Mouse (Mus musculus) neural tube, embryonic 12.5 days (tissue): ENCODE results near the gene Anxa2. TPM values are rescaled to one million over a fixed set of nuclear protein-coding genes. Genes with fewer than 3 reads are reported as not detected.

Source experiments
- ATAC-seq: fragments of 200-750 bp; cut with Nextera tagmentation; 2 replicates; pipeline ENCODE4 v1.8.0; 2017; ENCODE audit warnings: low read depth, mild to moderate bottlenecking, moderate TSS enrichment, moderate library complexity; ENCODE audit not compliant: low FRiP score
- H3K27ac ChIP-seq: fragments of 300-500 bp; sonication (generic); 2 replicates; pipeline ENCODE4 v1.5.1; 2016
- H3K27me3 ChIP-seq: fragments of 300-500 bp; sonication (generic); replicated peaks from 2 replicates; pipeline ENCODE4 v1.6.1; 2016; ENCODE audit warnings: mild to moderate bottlenecking
- H3K36me3 ChIP-seq: fragments of 300-500 bp; sonication (generic); 2 replicates; pipeline ENCODE4 v1.6.1; 2016; ENCODE audit warnings: mild to moderate bottlenecking
- H3K4me1 ChIP-seq: fragments of 300-500 bp; sonication (generic); 2 replicates; pipeline ENCODE4 v1.6.1; 2016
- H3K4me2 ChIP-seq: fragments of 300-500 bp; sonication (generic); replicated peaks from 2 replicates; pipeline ENCODE4 v1.6.1; 2016; ENCODE audit warnings: mild to moderate bottlenecking
- H3K4me3 ChIP-seq: fragments of 300-500 bp; sonication (generic); 2 replicates; pipeline ENCODE4 v1.5.1; 2016
- H3K9ac ChIP-seq: fragments of 300-500 bp; sonication (generic); 2 replicates; pipeline ENCODE4 v1.6.1; 2016; ENCODE audit warnings: mild to moderate bottlenecking
- H3K9me3 ChIP-seq: fragments of 300-500 bp; sonication (generic); 2 replicates; pipeline ENCODE4 v1.6.1; 2016; ENCODE audit warnings: mild to moderate bottlenecking
- WGBS: fragments of 180-500 bp; shearing (Covaris S2); methylation state at CpG from one replicate; pipeline ENCODE4 v1.1.7; 2016; 5-methylcytosine and 5-hydroxymethylcytosine counted together
- polyA plus RNA-seq: library from polyadenylated mRNA; unstranded; fragments of >200 nt; fragmentation: Nextera tagmentation; extraction: Ambion mirVana; gene quantifications from 2 replicates; pipeline ENCODE4 v1.2.1, GENCODE M21; 2016

Gene Anxa2
- 207 and 228 TPM in 2 replicates for polyA plus RNA-seq

- H3K4me1 ChIP-seq: peaks cover 24% of the 10 kb centered on the region
- WGBS: 10% methylated on average over 37 of the region's 37 CpGs
- peak within 1 kb of the TSS; percentile 45 for H3K4me3 ChIP-seq
- H3K36me3 ChIP-seq: no peaks in the 10 kb centered on the region
- peak within 1 kb of the TSS; percentile 77 for H3K4me2 ChIP-seq
- no peaks in the 10 kb centered on the region for H3K9me3 ChIP-seq
- peaks cover 21% of the 10 kb centered on the region for H3K27me3 ChIP-seq
- ATAC-seq: peak; percentile 66
- 0 out of 2 replicates have a peak within 1 kb of the TSS, but pooled peaks have one; percentile 3 for H3K27ac ChIP-seq
- H3K9ac ChIP-seq: peak within 1 kb of the TSS; percentile 56
These were observed at the start of gene Anxa2 for GRCm38 (mm10) chr9:69453066-69453900. Gene Anxa2 (plus strand): TSS chr9:69453620.

GRCm38 (mm10) chr9:69404671-69405070, 48.7 kb upstream of the Anxa2 start:
- H3K27ac ChIP-seq: no peak overlapping the region
- ATAC-seq: no peak
- H3K9me3 ChIP-seq: no peaks in the 10 kb centered on the region
- WGBS: 90% methylated on average over 6 of the region's 6 CpGs
- peaks cover 2% of the 10 kb centered on the region; the same call in 1 of the 2 replicates for H3K36me3 ChIP-seq
- no peak overlapping the region for H3K4me2 ChIP-seq
- no peaks in the 10 kb centered on the region for H3K4me1 ChIP-seq
- H3K9ac ChIP-seq: no peak overlapping the region
- no peak overlapping the region for H3K4me3 ChIP-seq
- H3K27me3 ChIP-seq: no peaks in the 10 kb centered on the region

- no peaks in the 10 kb centered on the region for H3K4me1 ChIP-seq
- WGBS: 96% methylated on average over 1 of the region's 1 CpGs
These were observed 33.9 kb upstream of the Anxa2 start for GRCm38 (mm10) chr9:69419476-69419875.

GRCm38 (mm10) chr9:69430531-69430930, 22.9 kb upstream of the Anxa2 start:
- Histone ChIP-seq H3K4me3 (no peak overlapping the region), H3K9ac (no peak overlapping the region), H3K27ac (no peak overlapping the region), H3K27me3 (no peaks in the 10 kb centered on the region), H3K4me2 (no peak overlapping the region), H3K4me1 (no peaks in the 10 kb centered on the region), H3K36me3 (peaks cover 25% of the 10 kb centered on the region), H3K9me3 (no peaks in the 10 kb centered on the region)
- WGBS: 85% methylated on average over 3 of the region's 3 CpGs
- ATAC-seq: no peak

More at GRCm38 (mm10) chr9:69419476-69419875, 33.9 kb upstream of the Anxa2 start:
- Histone ChIP-seq H3K27me3 (no peaks in the 10 kb centered on the region), H3K36me3 (peaks cover 30% of the 10 kb centered on the region), H3K4me2 (no peak overlapping the region), H3K4me3 (no peak overlapping the region), H3K27ac (no peak overlapping the region), H3K9ac (no peak overlapping the region), H3K9me3 (no peaks in the 10 kb centered on the region)
- ATAC-seq: no peak

- no peaks in the 10 kb centered on the region for H3K27me3 ChIP-seq
- peaks cover 21% of the 10 kb centered on the region for H3K36me3 ChIP-seq
- H3K9me3 ChIP-seq: no peaks in the 10 kb centered on the region
- WGBS: 31% methylated on average over 6 of the region's 6 CpGs
- H3K9ac ChIP-seq: no peak overlapping the region
- H3K27ac ChIP-seq: no peak overlapping the region
- ATAC-seq: no peak
- no peak overlapping the region for H3K4me2 ChIP-seq
- H3K4me1 ChIP-seq: no peaks in the 10 kb centered on the region
- H3K4me3 ChIP-seq: no peak overlapping the region
These were observed 21.4 kb upstream of the Anxa2 start for GRCm38 (mm10) chr9:69431863-69432555.

GRCm38 (mm10) chr9:69435194-69435593, 18.2 kb upstream of the Anxa2 start:
- Histone ChIP-seq H3K9ac (no peak overlapping the region), H3K4me3 (no peak overlapping the region), H3K36me3 (0 out of 2 replicates have a peak, but pooled peaks cover 5% of the 10 kb centered on the region), H3K27ac (no peak overlapping the region), H3K9me3 (no peaks in the 10 kb centered on the region), H3K27me3 (no peaks in the 10 kb centered on the region), H3K4me1 (0 out of 2 replicates have a peak, but pooled peaks cover 6% of the 10 kb centered on the region), H3K4me2 (no peak overlapping the region)
- no peak for ATAC-seq
- WGBS: 88% methylated on average over 10 of the region's 10 CpGs

- no peaks in the 10 kb centered on the region for H3K9me3 ChIP-seq
- H3K4me1 ChIP-seq: 0 out of 2 replicates have a peak, but pooled peaks cover 6% of the 10 kb centered on the region
- ATAC-seq: no peak
- H3K4me3 ChIP-seq: no peak overlapping the region
- 0 out of 2 replicates have a peak, but pooled peaks cover 1% of the 10 kb centered on the region for H3K36me3 ChIP-seq
- no peak overlapping the region for H3K27ac ChIP-seq
- no peaks in the 10 kb centered on the region for H3K27me3 ChIP-seq
- H3K9ac ChIP-seq: no peak overlapping the region
- no peak overlapping the region for H3K4me2 ChIP-seq
These were observed 17.8 kb upstream of the Anxa2 start for GRCm38 (mm10) chr9:69435662-69436061.

- Histone ChIP-seq H3K36me3 (no peaks in the 10 kb centered on the region), H3K4me1 (0 out of 2 replicates have a peak, but pooled peaks cover 6% of the 10 kb centered on the region), H3K9ac (no peak overlapping the region), H3K4me2 (no peak overlapping the region), H3K27ac (no peak overlapping the region), H3K9me3 (no peaks in the 10 kb centered on the region), H3K4me3 (no peak overlapping the region), H3K27me3 (no peaks in the 10 kb centered on the region)
- WGBS: 41% methylated on average over 7 of the region's 7 CpGs
- ATAC-seq: no peak
These were observed 13.5 kb upstream of the Anxa2 start for GRCm38 (mm10) chr9:69439805-69440357.

GRCm38 (mm10) chr9:69442471-69443038, 10.9 kb upstream of the Anxa2 start:
- no peak for ATAC-seq
- Histone ChIP-seq H3K4me1 (0 out of 2 replicates have a peak, but pooled peaks cover 6% of the 10 kb centered on the region), H3K27me3 (no peaks in the 10 kb centered on the region), H3K9me3 (no peaks in the 10 kb centered on the region), H3K36me3 (no peaks in the 10 kb centered on the region), H3K27ac (no peak overlapping the region), H3K4me2 (no peak overlapping the region), H3K4me3 (no peak overlapping the region), H3K9ac (no peak overlapping the region)
- WGBS: 80% methylated on average over 6 of the region's 6 CpGs

- WGBS: 67% methylated on average over 3 of the region's 3 CpGs
- H3K4me1 ChIP-seq: 0 out of 2 replicates have a peak, but pooled peaks cover 6% of the 10 kb centered on the region
- H3K27ac ChIP-seq: no peak overlapping the region
- no peak overlapping the region for H3K4me2 ChIP-seq
- no peaks in the 10 kb centered on the region for H3K9me3 ChIP-seq
- H3K27me3 ChIP-seq: no peaks in the 10 kb centered on the region
- no peak overlapping the region for H3K9ac ChIP-seq
- no peak for ATAC-seq
- H3K4me3 ChIP-seq: no peak overlapping the region
- no peaks in the 10 kb centered on the region for H3K36me3 ChIP-seq
These were observed 10.2 kb upstream of the Anxa2 start for GRCm38 (mm10) chr9:69443203-69443602.

- Histone ChIP-seq H3K4me1 (peaks cover 9% of the 10 kb centered on the region), H3K9me3 (no peaks in the 10 kb centered on the region), H3K36me3 (no peaks in the 10 kb centered on the region), H3K27me3 (peaks cover 10% of the 10 kb centered on the region), H3K4me2 (no peak overlapping the region), H3K9ac (no peak overlapping the region), H3K27ac (no peak overlapping the region), H3K4me3 (no peak overlapping the region)
- no peak for ATAC-seq
- 74% methylated on average over 3 of the region's 3 CpGs for WGBS
These were observed 4.6 kb upstream of the Anxa2 start for GRCm38 (mm10) chr9:69448801-69449200.

- Histone ChIP-seq H3K9ac (no peak overlapping the region), H3K36me3 (no peaks in the 10 kb centered on the region), H3K4me1 (peaks cover 19% of the 10 kb centered on the region), H3K4me3 (no peak overlapping the region), H3K9me3 (no peaks in the 10 kb centered on the region), H3K27me3 (peaks cover 21% of the 10 kb centered on the region), H3K4me2 (no peak overlapping the region), H3K27ac (no peak overlapping the region)
- WGBS: 91% methylated on average over 9 of the region's 9 CpGs
- no peak for ATAC-seq
These were observed 2.8 kb upstream of the Anxa2 start for GRCm38 (mm10) chr9:69450636-69451035.
